Mouse (Mus musculus) embryo, embryonic 11.5 days (tissue): ENCODE results near the gene Schip1.

Experiments
- DNase-seq: peaks from one replicate; pipeline ENCODE4 v3.0.0-alpha.2; 2012; ENCODE audit warnings: low read depth, low spot score

Gene Schip1

DNA sequence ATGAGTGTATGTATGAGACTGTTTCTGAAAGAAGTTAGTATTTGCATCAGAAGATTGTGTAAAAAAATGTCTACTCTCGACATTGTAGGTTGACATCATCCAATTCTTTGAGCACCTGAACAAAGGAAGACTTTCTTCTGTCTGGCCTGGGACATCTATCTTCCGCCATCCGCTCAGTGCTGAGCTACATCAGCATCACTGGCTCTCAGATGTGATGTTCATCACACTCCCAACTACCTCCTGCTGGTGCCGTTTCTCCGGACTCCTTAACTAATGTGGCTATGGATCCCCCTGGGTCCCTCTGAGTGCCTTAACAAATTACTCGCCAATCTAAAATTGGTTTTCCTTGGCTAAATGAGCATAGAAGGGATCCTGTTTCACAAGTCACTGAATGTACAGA, 599.7 kb downstream of the Schip1 start:
- no peak for DNase-seq

DNA sequence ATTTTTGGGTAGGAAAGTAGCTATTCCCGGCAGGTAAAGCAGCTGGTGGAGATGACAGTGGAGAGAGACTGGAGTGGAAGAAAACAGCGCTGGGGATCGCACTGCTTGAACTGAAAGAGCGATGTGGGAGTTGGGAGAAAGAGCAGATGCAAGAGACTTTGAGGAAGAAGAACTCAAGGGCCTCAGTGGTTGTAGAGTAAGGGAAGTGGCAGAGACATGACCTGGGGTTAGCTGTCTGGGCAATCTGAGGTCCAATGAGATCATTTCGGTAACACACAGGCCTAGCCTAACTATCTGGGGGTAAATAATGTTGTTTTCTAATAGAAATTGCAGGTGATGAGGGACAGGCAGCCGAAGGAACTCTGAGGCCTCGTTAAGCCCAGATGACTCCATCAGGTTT, 601.8 kb downstream of the Schip1 start:
- DNase-seq, result no peak

- no peak for DNase-seq
Measured at GRCm38 (mm10) chr3:68667852-68668251, 603.2 kb downstream of the Schip1 start.

- no peak for DNase-seq
Measured at GRCm38 (mm10) chr3:68669418-68669974, 604.9 kb downstream of the Schip1 start.

DNA sequence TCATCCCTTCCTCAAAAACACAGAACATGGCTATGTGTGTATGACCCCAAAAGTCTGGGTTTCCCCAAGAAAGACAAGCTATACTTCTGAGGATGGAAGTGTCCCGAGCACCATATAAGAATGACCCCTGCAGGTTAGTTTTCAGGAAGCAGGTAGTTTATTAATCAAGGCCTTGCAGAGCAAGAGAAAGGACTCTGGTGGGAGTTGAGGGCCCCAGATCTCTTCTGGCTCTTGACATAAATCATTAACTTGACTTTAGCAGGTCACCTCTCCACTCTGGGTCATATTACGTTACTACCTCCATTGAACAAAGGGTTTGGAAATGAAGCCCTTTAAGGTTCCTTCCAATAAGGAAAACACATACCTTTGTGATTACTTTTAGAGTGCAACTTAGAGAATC, 610.1 kb downstream of the Schip1 start:
- DNase-seq, result no peak

- DNase-seq, result no peak
Measured at GRCm38 (mm10) chr3:68675216-68675835, 610.7 kb downstream of the Schip1 start.
